Mouse (Mus musculus) megakaryocyte, embryonic 14.5 days (primary cell): ENCODE results near the gene Gm17606.

Experiments
- FLI1 ChIP-seq: IDR thresholded peaks from 2 replicates; pipeline ENCODE4 v1.6.1; 2012; ENCODE audit warnings: low read length, inconsistent platforms, mixed read lengths
- GATA1 ChIP-seq: IDR thresholded peaks from 3 replicates; pipeline ENCODE4 v1.6.1; 2012; ENCODE audit warnings: mixed read lengths, low read length, inconsistent platforms, borderline replicate concordance

DNA sequence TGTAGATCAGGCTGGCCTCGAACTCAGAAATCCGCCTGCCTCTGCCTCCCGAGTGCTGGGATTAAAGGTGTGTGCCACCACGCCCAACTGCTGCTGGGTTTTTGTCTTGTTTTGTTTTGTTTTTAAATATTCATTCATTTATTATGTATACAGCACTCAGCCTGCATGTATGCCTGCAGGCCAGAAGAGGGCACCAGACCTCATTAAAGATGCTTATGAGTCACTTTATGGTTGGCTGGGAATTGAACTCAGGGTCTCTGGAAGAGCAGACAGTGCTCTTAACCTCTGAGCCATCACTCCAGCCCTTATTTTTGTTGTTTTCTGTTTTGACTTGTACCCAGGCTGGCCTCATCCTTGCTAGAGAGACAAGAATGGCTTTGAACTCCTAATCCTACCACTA, 30.8 kb upstream of the Gm17606 start:
- TF ChIP-seq GATA1 (no peak), FLI1 (no peak)
